Mouse (Mus musculus): ENCODE results near the gene Gm47283. TPM values are rescaled to one million over a fixed set of nuclear protein-coding genes. Genes with fewer than 3 reads are reported as not detected.
"Not testable (repeated sequence)": the region's sequence is repeated elsewhere in the genome, so short reads cannot be mapped to it uniquely, and the experiment has no call there.

The Gm47283 gene
- not detected in 2 replicates for polyA plus RNA-seq (2016; fragmentation: Nextera tagmentation; extraction: Ambion mirVana)

DNA sequence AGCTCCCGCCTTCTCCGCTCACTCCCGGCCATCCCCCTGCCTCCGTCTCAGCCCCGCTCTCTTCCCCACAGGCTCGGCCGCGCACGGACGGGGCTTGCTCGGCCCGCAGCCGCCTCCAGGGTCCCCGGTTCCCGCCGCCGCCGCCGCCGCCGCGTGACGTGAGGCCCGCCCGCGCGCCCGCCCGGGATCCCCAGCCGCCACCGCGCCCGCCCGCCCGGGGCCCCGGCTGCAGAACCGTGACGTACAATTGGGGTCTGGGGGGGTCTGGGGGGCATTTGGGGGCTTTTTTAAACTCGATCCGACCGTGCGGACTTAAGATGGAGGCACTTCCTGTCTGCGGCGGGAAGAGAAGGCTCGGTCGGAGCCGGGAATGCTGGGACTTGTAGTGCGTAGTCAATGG is at the start of gene Gm47283:
Gene Gm47283, plus strand, starts transcription at position 301 of the 400 bp plus-strand sequence.
- not testable (repeated sequence) for H3K9ac ChIP-seq
- WGBS = no CpG with 5 or more reads among the region's 48 CpGs

DNA sequence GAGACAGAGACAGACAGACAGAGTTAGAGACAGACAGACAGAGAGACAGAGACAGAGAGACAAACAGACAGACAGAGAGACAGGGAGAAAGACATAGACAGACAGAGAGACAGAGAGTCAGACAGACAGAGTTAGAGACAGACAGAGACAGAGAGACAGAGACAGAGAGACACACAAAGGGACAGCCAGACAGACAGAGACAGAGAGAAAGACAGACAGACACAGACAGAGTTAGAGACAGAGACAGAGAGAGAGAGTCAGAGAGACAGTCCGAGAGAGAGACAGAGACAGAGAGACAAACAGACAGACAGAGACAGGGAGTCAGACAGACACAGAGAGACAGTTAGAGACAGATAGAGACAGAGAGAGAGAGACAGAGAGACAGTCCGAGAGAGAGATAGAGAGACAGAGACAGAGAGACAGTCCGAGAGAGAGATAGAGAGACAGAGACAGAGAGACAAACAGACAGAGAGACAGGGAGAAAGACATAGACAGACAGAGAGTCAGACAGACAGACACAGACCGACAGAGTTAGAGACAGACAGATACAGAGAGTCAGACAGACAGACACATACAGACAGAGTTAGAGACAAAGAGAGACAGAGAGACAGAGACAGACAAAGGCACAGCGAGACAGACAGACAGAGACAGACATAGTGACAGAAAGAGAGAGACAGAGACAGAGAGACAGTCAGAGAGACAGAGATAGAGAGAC is 49.2 kb upstream of the Gm47283 start:
- not testable (repeated sequence) for H3K9ac ChIP-seq; H3K4me1 ChIP-seq; ATAC-seq (ENCODE audit: low FRiP score, low read depth); H3K4me2 ChIP-seq (replicated peaks); H3K4me3 ChIP-seq; H3K27me3 ChIP-seq (replicated peaks); H3K27ac ChIP-seq
- Histone ChIP-seq H3K9me3 (peaks cover 19% of the 10 kb centered on the region), H3K36me3 (peaks cover 18% of the 10 kb centered on the region)
- WGBS = 75% methylated on average over 5 of the region's 5 CpGs

More for the DNA sequence above, at the start of gene Gm47283:
- ATAC-seq (ENCODE audit: low FRiP score, low read depth); H3K4me1 ChIP-seq; H3K4me3 ChIP-seq; H3K36me3 ChIP-seq; H3K9me3 ChIP-seq; H3K4me2 ChIP-seq (replicated peaks); H3K27me3 ChIP-seq (replicated peaks); H3K27ac ChIP-seq: not testable (repeated sequence)

DNA sequence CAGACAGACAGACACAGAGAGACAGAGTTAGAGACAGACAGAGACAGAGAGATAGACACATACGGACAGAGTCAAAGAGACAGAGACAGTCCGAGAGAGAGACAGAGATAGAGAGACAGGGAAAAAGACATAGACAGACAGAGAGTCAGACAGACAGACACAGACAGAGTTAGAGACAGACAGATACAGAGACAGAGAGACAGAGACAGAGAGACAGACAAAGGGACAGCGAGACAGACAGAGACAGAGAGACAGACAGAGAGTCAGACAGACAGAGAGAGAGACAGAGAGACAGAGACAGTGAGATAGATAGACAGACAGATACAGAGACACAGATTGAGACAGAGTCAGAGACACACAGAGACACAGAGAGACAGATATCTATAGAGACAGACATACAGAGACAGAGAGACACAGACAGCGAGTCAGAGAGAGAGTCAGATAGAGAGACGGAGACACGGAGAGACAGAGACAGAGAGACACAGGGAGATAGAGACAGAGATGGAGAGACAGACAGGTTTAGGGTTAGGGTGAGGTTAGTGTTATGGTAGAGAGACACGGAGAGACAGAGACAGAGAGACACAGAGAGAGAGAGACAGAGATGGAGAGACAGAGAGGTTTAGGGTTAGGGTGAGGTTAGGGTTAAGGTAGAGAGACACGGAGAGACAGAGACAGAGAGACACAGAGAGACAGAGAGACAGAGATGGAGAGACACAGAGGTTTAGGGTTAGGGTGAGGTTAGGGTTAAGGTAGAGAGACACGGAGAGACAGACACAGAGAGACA is 48.1 kb upstream of the Gm47283 start:
- H3K4me1 ChIP-seq; H3K27ac ChIP-seq; H3K4me3 ChIP-seq; H3K4me2 ChIP-seq (replicated peaks); ATAC-seq (ENCODE audit: low FRiP score, low read depth); H3K27me3 ChIP-seq (replicated peaks); H3K9ac ChIP-seq: not testable (repeated sequence)
- WGBS = 81% methylated on average over 6 of the region's 9 CpGs
- H3K9me3 ChIP-seq = peaks cover 25% of the 10 kb centered on the region
- peaks cover 22% of the 10 kb centered on the region for H3K36me3 ChIP-seq

GRCm38 (mm10) chrY:90737606-90738430 is 46.7 kb upstream of the Gm47283 start:
- 69% methylated on average over 4 of the region's 7 CpGs for WGBS
- Histone ChIP-seq H3K4me3 (no peak overlapping the region), H3K9me3 (peaks cover 40% of the 10 kb centered on the region), H3K27me3 (replicated peaks) (no peaks in the 10 kb centered on the region), H3K36me3 (peaks cover 36% of the 10 kb centered on the region), H3K4me1 (no peaks in the 10 kb centered on the region), H3K9ac (no peak overlapping the region), H3K27ac (no peak overlapping the region), H3K4me2 (replicated peaks) (no peak overlapping the region)
- no peak for ATAC-seq (ENCODE audit: low FRiP score, low read depth)

DNA sequence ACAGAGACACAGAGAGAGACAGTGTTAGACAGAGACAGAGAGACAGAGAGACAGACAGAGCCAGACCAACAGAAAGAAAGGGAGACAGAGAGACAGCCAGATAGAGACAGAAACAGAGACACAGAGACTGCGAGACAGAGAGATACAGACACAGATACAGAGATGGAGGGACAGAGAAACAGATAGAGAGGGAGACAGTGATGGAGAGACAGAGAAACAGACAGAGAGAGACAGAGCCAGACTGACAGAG is 46.2 kb upstream of the Gm47283 start:
- Histone ChIP-seq H3K4me1 (no peaks in the 10 kb centered on the region), H3K36me3 (peaks cover 38% of the 10 kb centered on the region), H3K9ac (no peak overlapping the region), H3K27ac (no peak overlapping the region), H3K4me3 (no peak overlapping the region), H3K9me3 (peaks cover 41% of the 10 kb centered on the region), H3K27me3 (replicated peaks) (no peaks in the 10 kb centered on the region), H3K4me2 (replicated peaks) (no peak overlapping the region)
- ATAC-seq (ENCODE audit: low FRiP score, low read depth) = no peak
- WGBS = 74% methylated on average over 1 of the region's 1 CpGs

DNA sequence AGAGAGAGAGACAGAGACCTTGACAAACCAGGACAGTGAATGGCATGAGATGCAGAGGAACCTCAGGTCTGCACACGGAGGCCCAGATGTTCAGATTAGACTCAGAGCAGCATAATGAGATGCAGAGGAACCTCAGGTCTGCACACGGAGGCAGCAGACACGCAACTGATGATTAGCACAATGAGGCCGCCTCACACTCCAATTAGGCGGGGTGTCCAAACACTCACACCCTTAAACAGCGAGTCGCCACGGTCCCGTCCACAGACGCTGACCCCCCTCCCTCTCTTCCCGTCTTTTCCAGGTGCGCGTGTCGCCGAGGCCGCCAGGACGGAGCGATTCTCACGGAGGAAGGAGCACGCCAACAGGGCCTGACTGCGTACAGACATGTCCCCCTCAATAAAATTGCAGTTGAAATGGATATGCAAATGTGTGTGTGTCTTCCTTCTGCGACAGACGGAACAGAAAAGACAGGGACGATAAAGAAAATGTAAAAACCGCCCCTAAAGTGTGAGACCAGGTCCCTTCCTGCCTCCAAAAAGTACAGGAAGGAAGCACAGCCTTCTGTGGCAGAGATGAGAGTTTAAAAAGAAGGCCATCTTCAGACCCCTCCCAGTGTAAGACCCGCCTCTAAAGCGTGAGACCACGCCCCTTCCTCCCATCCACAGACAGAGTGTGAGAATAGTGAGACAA is 45.6 kb upstream of the Gm47283 start:
- not testable (repeated sequence) for H3K9ac ChIP-seq; H3K27ac ChIP-seq; H3K4me1 ChIP-seq; H3K27me3 ChIP-seq (replicated peaks); H3K4me2 ChIP-seq (replicated peaks)
- Histone ChIP-seq H3K4me3 (0 out of 2 replicates have a peak overlapping the region, but pooled peaks have one; percentile 0), H3K9me3 (peaks cover 41% of the 10 kb centered on the region), H3K36me3 (peaks cover 38% of the 10 kb centered on the region)
- 73% methylated on average over 28 of the region's 28 CpGs for WGBS
- 0 out of 2 replicates have a peak, but pooled peaks have one; percentile 14 for ATAC-seq (ENCODE audit: low FRiP score, low read depth)

DNA sequence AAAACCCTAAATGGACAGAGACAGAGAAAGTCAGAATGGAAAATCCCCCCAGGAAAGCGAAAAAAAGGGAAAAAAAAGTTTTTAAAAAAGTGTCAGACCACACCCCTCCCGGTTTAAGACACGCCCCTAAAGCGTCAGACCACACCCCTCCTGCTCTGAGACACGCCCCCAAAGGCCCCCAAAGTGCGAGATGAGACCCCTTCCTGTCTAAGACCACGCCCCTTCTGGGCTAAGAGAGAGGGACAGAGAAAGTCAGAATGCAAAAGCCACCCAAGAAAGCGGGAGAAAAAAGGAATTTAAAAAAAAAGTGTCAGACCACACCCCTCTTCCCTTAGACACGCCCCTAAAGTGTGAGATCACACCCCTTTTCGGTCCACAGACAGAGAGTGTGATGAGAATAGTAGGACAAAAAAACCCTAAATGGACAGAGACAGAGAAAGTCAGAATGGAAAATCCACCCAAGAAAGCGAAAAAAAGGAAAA is 45.0 kb upstream of the Gm47283 start:
- 53% methylated on average over 11 of the region's 11 CpGs for WGBS
- H3K4me3 ChIP-seq; H3K4me2 ChIP-seq (replicated peaks); H3K27ac ChIP-seq; H3K27me3 ChIP-seq (replicated peaks); H3K9ac ChIP-seq; H3K4me1 ChIP-seq; ATAC-seq (ENCODE audit: low FRiP score, low read depth): not testable (repeated sequence)
- peaks cover 43% of the 10 kb centered on the region for H3K36me3 ChIP-seq
- H3K9me3 ChIP-seq = peaks cover 46% of the 10 kb centered on the region

DNA sequence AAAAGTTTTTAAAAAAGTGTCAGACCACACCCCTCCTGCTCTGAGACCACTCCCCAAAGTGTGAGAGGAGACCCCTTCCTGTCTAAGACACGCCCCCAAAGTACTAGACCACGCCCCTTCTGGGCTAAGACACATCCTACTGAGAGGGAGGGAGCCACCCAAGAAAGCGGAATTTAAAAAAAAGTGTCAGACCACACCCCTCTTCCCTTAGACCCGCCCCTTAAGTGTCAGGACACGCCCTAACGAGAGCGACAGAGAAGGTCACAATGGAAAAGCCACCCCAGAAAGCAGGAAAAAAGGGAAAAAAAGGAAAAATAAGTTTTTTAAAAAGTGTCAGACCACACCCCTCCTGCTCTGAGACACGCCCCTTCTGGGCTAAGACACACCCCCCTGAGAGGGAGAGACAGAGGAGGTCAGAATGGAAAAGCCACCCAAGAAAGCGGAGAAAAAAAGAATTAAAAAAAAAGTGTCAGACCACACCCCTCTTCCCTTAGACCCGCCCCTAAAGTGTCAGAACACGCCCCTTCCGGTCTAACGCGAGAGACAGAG is 44.5 kb upstream of the Gm47283 start:
- Histone ChIP-seq H3K9ac (no peak overlapping the region), H3K27me3 (replicated peaks) (no peaks in the 10 kb centered on the region), H3K36me3 (peaks cover 43% of the 10 kb centered on the region), H3K27ac (no peak overlapping the region), H3K4me1 (no peaks in the 10 kb centered on the region), H3K9me3 (peaks cover 49% of the 10 kb centered on the region), H3K4me3 (no peak overlapping the region), H3K4me2 (replicated peaks) (no peak overlapping the region)
- WGBS = 51% methylated on average over 14 of the region's 14 CpGs
- no peak for ATAC-seq (ENCODE audit: low FRiP score, low read depth)

DNA sequence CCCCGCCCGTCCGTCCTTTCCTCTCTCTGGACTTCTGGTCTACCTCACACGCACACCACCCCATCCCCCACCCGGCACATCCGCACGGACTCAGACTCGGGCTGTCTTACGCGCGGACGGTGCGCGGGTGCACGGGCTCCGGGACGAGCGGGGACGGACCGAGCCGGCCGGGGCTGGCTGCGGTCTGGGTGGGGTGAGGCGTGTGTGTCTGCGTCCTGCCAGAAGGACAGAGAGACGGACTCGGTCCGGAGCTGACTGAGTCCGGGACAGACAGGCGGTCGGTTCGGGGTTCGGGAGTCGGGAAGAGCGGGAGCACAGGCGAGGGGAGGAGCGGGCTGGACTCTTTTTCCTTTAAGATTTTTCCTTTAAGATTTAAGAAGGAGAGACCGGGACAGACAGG is 43.5 kb upstream of the Gm47283 start:
- peak; percentile 49 for ATAC-seq (ENCODE audit: low FRiP score, low read depth)
- not testable (repeated sequence) for H3K4me1 ChIP-seq; H3K9ac ChIP-seq; H3K27me3 ChIP-seq (replicated peaks); H3K4me2 ChIP-seq (replicated peaks); H3K4me3 ChIP-seq; H3K27ac ChIP-seq
- peaks cover 54% of the 10 kb centered on the region for H3K9me3 ChIP-seq
- peaks cover 49% of the 10 kb centered on the region for H3K36me3 ChIP-seq
- 77% methylated on average over 38 of the region's 38 CpGs for WGBS

DNA sequence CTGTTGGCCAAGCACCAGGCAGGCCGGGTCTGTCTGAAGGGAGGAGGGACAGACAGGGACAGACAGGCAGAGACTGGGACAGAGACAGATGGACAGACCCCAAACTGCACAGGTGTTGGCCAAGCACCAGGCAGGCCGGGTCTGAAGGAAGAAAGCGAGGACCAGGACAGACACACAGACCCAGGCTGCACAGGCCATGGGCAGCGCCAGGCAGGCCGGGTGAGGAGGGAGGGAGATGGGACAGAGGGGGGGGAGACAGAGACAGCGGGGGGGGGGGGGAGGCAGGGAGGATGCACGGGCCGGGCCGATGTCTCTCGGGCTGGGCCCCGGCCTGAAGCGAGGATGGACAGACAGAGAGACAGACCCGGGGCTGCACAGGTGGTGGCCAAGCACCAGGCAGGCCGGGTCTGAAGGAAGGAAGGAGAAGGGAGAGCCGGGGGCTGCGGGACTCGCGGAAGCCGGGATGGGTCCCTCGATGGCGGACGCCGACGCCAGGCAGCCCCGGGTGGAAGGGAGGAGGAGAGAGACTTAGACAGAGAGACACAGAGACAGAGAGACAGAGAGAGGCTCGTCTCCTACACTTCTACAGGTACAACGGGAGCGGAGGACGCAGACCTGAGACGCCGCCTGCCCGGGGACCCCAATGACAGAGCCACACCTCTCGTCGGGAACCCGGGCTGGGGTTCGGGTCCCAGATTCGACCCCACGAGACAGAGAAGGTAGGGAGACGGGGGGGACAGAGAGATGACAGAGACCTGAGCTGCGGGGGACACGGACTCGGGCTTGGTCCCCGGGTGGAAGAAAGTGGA is 42.9 kb upstream of the Gm47283 start:
- H3K4me1 ChIP-seq; H3K4me2 ChIP-seq (replicated peaks); H3K27ac ChIP-seq; H3K4me3 ChIP-seq; H3K27me3 ChIP-seq (replicated peaks); H3K9ac ChIP-seq: not testable (repeated sequence)
- ATAC-seq (ENCODE audit: low FRiP score, low read depth) = peak; percentile 45
- WGBS = 84% methylated on average over 43 of the region's 43 CpGs
- Histone ChIP-seq H3K36me3 (peaks cover 49% of the 10 kb centered on the region), H3K9me3 (peaks cover 54% of the 10 kb centered on the region)
